Mouse (Mus musculus): ENCODE measurements around the gene Rgs12. TPM values are rescaled to one million over a fixed set of nuclear protein-coding genes. Genes with fewer than 3 reads are reported as not detected.

The Rgs12 gene
- polyA plus RNA-seq, 1 experiment from 2014 or later = 34.4 TPM

DNA sequence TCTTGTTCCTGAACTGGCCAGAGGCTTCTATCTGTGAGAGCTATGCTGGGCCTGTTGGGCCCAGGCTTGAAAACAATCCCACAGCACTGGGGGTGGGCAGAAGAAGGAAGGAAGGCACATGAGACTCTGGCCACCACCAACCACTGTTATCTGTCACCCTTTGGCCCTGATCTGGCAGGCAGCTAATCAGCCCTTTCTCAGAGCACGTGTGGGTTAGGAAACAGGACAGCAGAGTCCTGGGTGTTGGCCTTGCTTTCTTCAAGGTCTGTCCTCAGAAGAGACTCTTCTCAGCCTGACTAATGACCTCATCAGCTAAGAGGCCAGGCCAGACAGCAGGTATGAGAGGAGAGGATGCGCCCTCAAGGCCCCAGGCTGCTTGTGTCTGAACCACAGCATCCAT lies 38.2 kb downstream of the Rgs12 start:
- Histone ChIP-seq H3K4me1 (ENCODE audit: control insufficient read depth, insufficient read depth, low read length) (peaks cover 8% of the 10 kb centered on the region), H3K36me3 (ENCODE audit: control insufficient read depth, insufficient read depth, low read length) (peaks cover 9% of the 10 kb centered on the region; the same call in 1 of the 2 replicates), H3K4me2 (ENCODE audit: low read depth, low read length) (no peak overlapping the region), H3K9ac (ENCODE audit: low read length) (no peak overlapping the region), H3K9me3 (replicated peaks; ENCODE audit: control insufficient read depth, low read length) (no peaks in the 10 kb centered on the region), H3K4me3 (replicated peaks; ENCODE audit: low read length) (no peak overlapping the region), H3K27me3 (ENCODE audit: control insufficient read depth, insufficient read depth, low read length) (no peaks in the 10 kb centered on the region), H3K27ac (ENCODE audit: low read length) (no peak overlapping the region)
- ATAC-seq (ENCODE audit: insufficient read depth, low FRiP score) = no peak
- 63% methylated on average over 2 of the region's 2 CpGs for WGBS

DNA sequence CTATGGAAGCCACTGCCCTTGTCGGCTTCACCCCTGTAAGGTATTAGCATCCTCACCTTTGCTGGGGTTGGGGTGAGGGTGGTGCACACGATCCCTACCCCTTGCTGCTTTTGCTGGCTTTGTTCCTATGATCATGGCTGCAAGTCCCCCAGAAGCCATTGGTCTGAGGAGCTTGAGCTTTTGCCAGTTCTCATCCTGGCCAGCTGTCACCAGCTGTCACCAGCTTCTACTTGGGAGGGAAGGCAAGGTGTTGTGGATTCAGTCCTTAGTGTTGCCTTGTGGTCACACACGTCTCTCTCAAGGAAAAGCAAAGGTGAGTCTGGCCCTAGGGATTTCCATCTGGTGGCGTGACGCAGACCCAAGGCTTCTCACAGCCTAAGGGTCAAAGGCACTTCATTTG lies 39.4 kb downstream of the Rgs12 start:
- Histone ChIP-seq H3K9ac (ENCODE audit: low read length) (no peak overlapping the region), H3K36me3 (ENCODE audit: control insufficient read depth, insufficient read depth, low read length) (peaks cover 9% of the 10 kb centered on the region; the same call in 1 of the 2 replicates), H3K9me3 (replicated peaks; ENCODE audit: control insufficient read depth, low read length) (no peaks in the 10 kb centered on the region), H3K4me1 (ENCODE audit: control insufficient read depth, insufficient read depth, low read length) (peaks cover 8% of the 10 kb centered on the region), H3K27me3 (ENCODE audit: control insufficient read depth, insufficient read depth, low read length) (no peaks in the 10 kb centered on the region), H3K4me3 (replicated peaks; ENCODE audit: low read length) (no peak overlapping the region), H3K27ac (ENCODE audit: low read length) (peak overlapping the region; percentile 64), H3K4me2 (ENCODE audit: low read depth, low read length) (no peak overlapping the region)
- no peak for ATAC-seq (ENCODE audit: insufficient read depth, low FRiP score)
- WGBS = 67% methylated on average over 5 of the region's 5 CpGs

- H3K4me2 ChIP-seq (ENCODE audit: low read depth, low read length) = no peak overlapping the region
- peaks cover 4% of the 10 kb centered on the region; the same call in 1 of the 2 replicates for H3K36me3 ChIP-seq (ENCODE audit: control insufficient read depth, insufficient read depth, low read length)
- H3K9me3 ChIP-seq (replicated peaks; ENCODE audit: control insufficient read depth, low read length) = no peaks in the 10 kb centered on the region
- H3K27me3 ChIP-seq (ENCODE audit: control insufficient read depth, insufficient read depth, low read length) = no peaks in the 10 kb centered on the region
- H3K9ac ChIP-seq (ENCODE audit: low read length) = no peak overlapping the region
- H3K27ac ChIP-seq (ENCODE audit: low read length) = peak overlapping the region; percentile 64
- WGBS = 52% methylated on average over 12 of the region's 12 CpGs
- ATAC-seq (ENCODE audit: insufficient read depth, low FRiP score) = no peak
- H3K4me3 ChIP-seq (replicated peaks; ENCODE audit: low read length) = no peak overlapping the region
- peaks cover 8% of the 10 kb centered on the region for H3K4me1 ChIP-seq (ENCODE audit: control insufficient read depth, insufficient read depth, low read length)
Measured at GRCm38 (mm10) chr5:34989321-34989772, 40.1 kb downstream of the Rgs12 start.

DNA sequence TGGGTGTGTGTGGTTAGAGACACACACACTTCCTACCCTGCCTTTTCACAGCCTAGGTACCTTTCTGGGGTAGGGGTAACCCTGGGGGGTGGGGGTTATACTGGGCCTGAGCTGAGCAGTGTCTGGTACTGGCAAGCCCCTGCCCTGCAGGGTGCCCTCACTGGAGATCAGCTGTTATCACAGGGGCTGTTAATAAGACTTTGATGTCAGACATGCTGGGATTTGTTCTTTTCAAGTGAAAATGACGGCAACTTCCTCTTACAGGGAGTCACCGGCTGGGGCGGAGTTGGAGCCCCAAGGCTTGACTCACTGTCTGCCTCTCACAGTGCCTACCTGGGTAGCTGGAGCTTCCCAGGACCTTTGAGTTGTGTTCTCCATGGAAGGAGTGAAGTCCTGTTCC lies 49.5 kb downstream of the Rgs12 start:
- peak; percentile 70 for ATAC-seq (ENCODE audit: insufficient read depth, low FRiP score)
- peak overlapping the region; percentile 88 for H3K27ac ChIP-seq (ENCODE audit: low read length)
- no peaks in the 10 kb centered on the region for H3K27me3 ChIP-seq (ENCODE audit: control insufficient read depth, insufficient read depth, low read length)
- no peak overlapping the region for H3K4me3 ChIP-seq (replicated peaks; ENCODE audit: low read length)
- H3K9ac ChIP-seq (ENCODE audit: low read length) = no peak overlapping the region
- H3K36me3 ChIP-seq (ENCODE audit: control insufficient read depth, insufficient read depth, low read length) = no peaks in the 10 kb centered on the region
- no peak overlapping the region for H3K4me2 ChIP-seq (ENCODE audit: low read depth, low read length)
- H3K9me3 ChIP-seq (replicated peaks; ENCODE audit: control insufficient read depth, low read length) = no peaks in the 10 kb centered on the region
- H3K4me1 ChIP-seq (ENCODE audit: control insufficient read depth, insufficient read depth, low read length) = peaks cover 6% of the 10 kb centered on the region
- WGBS = 52% methylated on average over 3 of the region's 3 CpGs

- no peak overlapping the region for H3K4me3 ChIP-seq (replicated peaks; ENCODE audit: low read length)
- no peak overlapping the region for H3K4me2 ChIP-seq (ENCODE audit: low read depth, low read length)
- peaks cover 6% of the 10 kb centered on the region for H3K4me1 ChIP-seq (ENCODE audit: control insufficient read depth, insufficient read depth, low read length)
- ATAC-seq (ENCODE audit: insufficient read depth, low FRiP score) = no peak
- H3K27me3 ChIP-seq (ENCODE audit: control insufficient read depth, insufficient read depth, low read length) = no peaks in the 10 kb centered on the region
- H3K9me3 ChIP-seq (replicated peaks; ENCODE audit: control insufficient read depth, low read length) = no peaks in the 10 kb centered on the region
- H3K36me3 ChIP-seq (ENCODE audit: control insufficient read depth, insufficient read depth, low read length) = no peaks in the 10 kb centered on the region
- WGBS = 71% methylated on average over 6 of the region's 6 CpGs
- no peak overlapping the region for H3K9ac ChIP-seq (ENCODE audit: low read length)
- peak overlapping the region; percentile 88 for H3K27ac ChIP-seq (ENCODE audit: low read length)
Measured at GRCm38 (mm10) chr5:34999281-34999680, 50.0 kb downstream of the Rgs12 start.

- Histone ChIP-seq H3K27me3 (ENCODE audit: control insufficient read depth, insufficient read depth, low read length) (no peaks in the 10 kb centered on the region), H3K36me3 (ENCODE audit: control insufficient read depth, insufficient read depth, low read length) (no peaks in the 10 kb centered on the region), H3K4me2 (ENCODE audit: low read depth, low read length) (peak overlapping the region; percentile 38; the same call in 1 of the 2 replicates), H3K9ac (ENCODE audit: low read length) (peak overlapping the region; percentile 36; the same call in 1 of the 2 replicates), H3K9me3 (replicated peaks; ENCODE audit: control insufficient read depth, low read length) (no peaks in the 10 kb centered on the region), H3K27ac (ENCODE audit: low read length) (peak overlapping the region; percentile 88), H3K4me3 (replicated peaks; ENCODE audit: low read length) (no peak overlapping the region), H3K4me1 (ENCODE audit: control insufficient read depth, insufficient read depth, low read length) (peaks cover 6% of the 10 kb centered on the region)
- no peak for ATAC-seq (ENCODE audit: insufficient read depth, low FRiP score)
Measured at GRCm38 (mm10) chr5:35000323-35000722, 51.1 kb downstream of the Rgs12 start.

- Histone ChIP-seq H3K4me3 (replicated peaks; ENCODE audit: low read length) (no peak overlapping the region), H3K36me3 (ENCODE audit: control insufficient read depth, insufficient read depth, low read length) (no peaks in the 10 kb centered on the region), H3K9ac (ENCODE audit: low read length) (peak overlapping the region; percentile 48; the same call in 1 of the 2 replicates), H3K27me3 (ENCODE audit: control insufficient read depth, insufficient read depth, low read length) (no peaks in the 10 kb centered on the region), H3K9me3 (replicated peaks; ENCODE audit: control insufficient read depth, low read length) (no peaks in the 10 kb centered on the region), H3K4me1 (ENCODE audit: control insufficient read depth, insufficient read depth, low read length) (peaks cover 6% of the 10 kb centered on the region), H3K4me2 (ENCODE audit: low read depth, low read length) (0 out of 2 replicates have a peak overlapping the region, but pooled peaks have one; percentile 4), H3K27ac (ENCODE audit: low read length) (0 out of 2 replicates have a peak overlapping the region, but pooled peaks have one; percentile 88)
- 65% methylated on average over 3 of the region's 3 CpGs for WGBS
- ATAC-seq (ENCODE audit: insufficient read depth, low FRiP score) = no peak
Measured at GRCm38 (mm10) chr5:35001144-35001543, 51.9 kb downstream of the Rgs12 start.

GRCm38 (mm10) chr5:35003611-35004162 lies 54.4 kb downstream of the Rgs12 start:
- no peaks in the 10 kb centered on the region for H3K27me3 ChIP-seq (ENCODE audit: control insufficient read depth, insufficient read depth, low read length)
- peaks cover under 1% of the 10 kb centered on the region; the same call in 1 of the 2 replicates for H3K4me1 ChIP-seq (ENCODE audit: control insufficient read depth, insufficient read depth, low read length)
- no peak overlapping the region for H3K27ac ChIP-seq (ENCODE audit: low read length)
- no peaks in the 10 kb centered on the region for H3K9me3 ChIP-seq (replicated peaks; ENCODE audit: control insufficient read depth, low read length)
- no peaks in the 10 kb centered on the region for H3K36me3 ChIP-seq (ENCODE audit: control insufficient read depth, insufficient read depth, low read length)
- H3K4me2 ChIP-seq (ENCODE audit: low read depth, low read length) = no peak overlapping the region
- ATAC-seq (ENCODE audit: insufficient read depth, low FRiP score) = no peak
- no peak overlapping the region for H3K4me3 ChIP-seq (replicated peaks; ENCODE audit: low read length)
- no peak overlapping the region for H3K9ac ChIP-seq (ENCODE audit: low read length)
- 76% methylated on average over 7 of the region's 7 CpGs for WGBS

DNA sequence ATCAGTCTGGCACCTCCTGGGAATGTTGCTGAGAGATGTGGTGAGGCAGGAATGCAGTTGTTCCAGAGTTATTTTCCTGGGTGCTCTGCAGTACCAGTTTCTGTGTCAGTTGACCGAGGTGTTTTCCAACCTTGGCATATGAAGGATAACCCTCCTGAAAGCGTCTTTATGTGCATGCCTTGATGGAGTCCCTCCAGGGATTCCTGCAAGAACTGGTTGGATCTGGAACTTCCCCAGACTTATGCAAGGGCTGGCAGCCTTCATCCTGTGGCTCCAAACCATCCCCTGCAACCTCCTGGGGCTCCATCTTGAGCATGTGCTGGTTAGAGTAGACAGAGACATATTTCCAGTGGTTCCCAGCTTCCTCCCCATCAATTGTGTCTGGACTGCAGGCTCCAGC lies 55.5 kb downstream of the Rgs12 start:
- H3K4me1 ChIP-seq (ENCODE audit: control insufficient read depth, insufficient read depth, low read length) = no peaks in the 10 kb centered on the region
- H3K27ac ChIP-seq (ENCODE audit: low read length) = no peak overlapping the region

More for the DNA sequence above, 55.5 kb downstream of the Rgs12 start:
- Histone ChIP-seq H3K4me2 (ENCODE audit: low read depth, low read length) (no peak overlapping the region), H3K36me3 (ENCODE audit: control insufficient read depth, insufficient read depth, low read length) (no peaks in the 10 kb centered on the region), H3K27me3 (ENCODE audit: control insufficient read depth, insufficient read depth, low read length) (no peaks in the 10 kb centered on the region), H3K4me3 (replicated peaks; ENCODE audit: low read length) (no peak overlapping the region), H3K9me3 (replicated peaks; ENCODE audit: control insufficient read depth, low read length) (no peaks in the 10 kb centered on the region), H3K9ac (ENCODE audit: low read length) (no peak overlapping the region)
- WGBS = 85% methylated on average over 2 of the region's 2 CpGs
- ATAC-seq (ENCODE audit: insufficient read depth, low FRiP score) = no peak
